In genomic region chr19:29430953-29431352, GRCm38 (mm10) we compare ENCODE assay signal across 17 mouse cellular contexts. TPM values are rescaled to one million over a fixed set of nuclear protein-coding genes. Genes with fewer than 3 reads are reported as not detected.
DNase-seq lines count a peak whose midpoint lies in the region; ATAC-seq and TF ChIP-seq lines count a peak whose summit lies in the region.
"Had no signal": no experiment of that assay in that cellular context is flagged by ENCODE, and none has a peak within 500 bp of the region (broad histone marks: within the 10 kb centered on the region; RNA-seq: fewer than 3 reads in every experiment).

No protein-coding gene starts in this region.

- H3K4me3 ChIP-seq in liver, embryonic 13.5 days (replicated peaks), result no peak overlapping the region
- H3K4me3 ChIP-seq in small intestine, adult 2 months (ENCODE audit: low read depth, low read length), result no peak overlapping the region
- H3K4me3 ChIP-seq: embryonic facial prominence, embryonic 15.5 days; heart, embryonic 15.5 days; limb, embryonic 15.5 days; midbrain, embryonic 10.5 days; neural tube, embryonic 12.5 days had no signal

- H3K9me3 ChIP-seq in liver, embryonic 13.5 days (replicated peaks), result no peaks in the 10 kb centered on the region
- H3K9me3 ChIP-seq: embryonic facial prominence, embryonic 15.5 days; heart, embryonic 15.5 days; limb, embryonic 15.5 days; midbrain, embryonic 10.5 days; neural tube, embryonic 12.5 days had no signal

- no peak overlapping the region for H3K27ac ChIP-seq in liver, embryonic 13.5 days
- peak overlapping the region; percentile 71 for H3K27ac ChIP-seq in small intestine, adult 2 months (ENCODE audit: insufficient read depth, low read depth, low read length)
- H3K27ac ChIP-seq: embryonic facial prominence, embryonic 15.5 days; heart, embryonic 15.5 days; kidney, postnatal 0 days; limb, embryonic 15.5 days; midbrain, embryonic 10.5 days; neural tube, embryonic 12.5 days had no signal

- H3K4me1 ChIP-seq in liver, embryonic 13.5 days (replicated peaks), result peaks cover 14% of the 10 kb centered on the region
- H3K4me1 ChIP-seq in small intestine, adult 2 months (ENCODE audit: control insufficient read depth, insufficient read depth, insufficient read length, low read length), result no peaks in the 10 kb centered on the region
- H3K4me1 ChIP-seq: embryonic facial prominence, embryonic 15.5 days; heart, embryonic 15.5 days; limb, embryonic 15.5 days; midbrain, embryonic 10.5 days; neural tube, embryonic 12.5 days had no signal

- peak; percentile 38 for DNase-seq in lung, postnatal 36 days
- no peak for DNase-seq in lung, postnatal 14 days
- DNase-seq in MEL-GATA-1-ER (ENCODE audit: extremely low read depth, low read depth), result peak; percentile 100
- DNase-seq in liver, embryonic 13.5 days, result no peak
- DNase-seq in urinary bladder, postnatal 10 days (ENCODE audit: low spot score), result no peak
- no peak for DNase-seq in testis, postnatal 14 days (ENCODE audit: low spot score)
- no peak for DNase-seq in embryo, embryonic 10 days (ENCODE audit: low spot score)
- DNase-seq: cerebellum, postnatal 14 days; right cerebral cortex, adult 18-20 months had no signal

- H3K36me3 ChIP-seq in liver, embryonic 13.5 days, result no peaks in the 10 kb centered on the region
- H3K36me3 ChIP-seq in small intestine, adult 2 months (ENCODE audit: control insufficient read depth, insufficient read depth, low read length), result no peaks in the 10 kb centered on the region
- H3K36me3 ChIP-seq: embryonic facial prominence, embryonic 15.5 days; heart, embryonic 15.5 days; limb, embryonic 15.5 days; midbrain, embryonic 10.5 days; neural tube, embryonic 12.5 days had no signal

- WGBS in liver, embryonic 13.5 days (ENCODE audit: insufficient replicate concordance), result 14% methylated on average over 3 of the region's 3 CpGs
- WGBS in small intestine, adult 2 months, result 66% methylated on average over 3 of the region's 3 CpGs

- peak; percentile 53; the same call in 1 of the 2 replicates for ATAC-seq in liver, embryonic 13.5 days (ENCODE audit: low read depth)
- ATAC-seq: forebrain, embryonic 14.5 days had no signal

- no peak for TF ChIP-seq CTCF in small intestine, adult 2 months (IDR thresholded peaks at IDR 0.05; ENCODE audit: extremely low read depth, insufficient read length, insufficient replicate concordance, low read depth, low read length)

- H3K27me3 ChIP-seq in liver, embryonic 13.5 days, result no peaks in the 10 kb centered on the region
- H3K27me3 ChIP-seq in small intestine, adult 2 months (ENCODE audit: control insufficient read depth, insufficient read depth, low read length), result no peaks in the 10 kb centered on the region
- H3K27me3 ChIP-seq: embryonic facial prominence, embryonic 15.5 days; heart, embryonic 15.5 days; limb, embryonic 15.5 days; neural tube, embryonic 12.5 days had no signal

- no peak overlapping the region for H3K9ac ChIP-seq in liver, embryonic 13.5 days
- H3K9ac ChIP-seq: embryonic facial prominence, embryonic 15.5 days; heart, embryonic 15.5 days; limb, embryonic 15.5 days; neural tube, embryonic 12.5 days had no signal

- no peak for TF ChIP-seq POLR2A in small intestine, adult 2 months (IDR thresholded peaks at IDR 0.05; ENCODE audit: low read depth, low read length)

- H3K4me2 ChIP-seq in liver, embryonic 13.5 days, result no peak overlapping the region; the same call in 1 of the 2 replicates
- H3K4me2 ChIP-seq: embryonic facial prominence, embryonic 15.5 days; heart, embryonic 15.5 days; limb, embryonic 15.5 days; neural tube, embryonic 12.5 days had no signal

RNA-seq across cellular contexts. Expression of gene Pdcd1lg2, which starts 20.2 kb away (rescaled TPM):
- polyA plus RNA-seq in liver, embryonic 13.5 days (2015; fragmentation: Nextera tagmentation; extraction: Ambion mirVana), result 0.06 TPM in 1 of 2 replicates, not detected in the other
- polyA plus RNA-seq in small intestine, adult 2 months (2012; rRNA removed), result 0.33 and 0.47 TPM in 2 replicates
- polyA plus RNA-seq: embryonic facial prominence, embryonic 15.5 days; forebrain, embryonic 14.5 days; heart, embryonic 15.5 days; kidney, postnatal 0 days; limb, embryonic 15.5 days; midbrain, embryonic 10.5 days; neural tube, embryonic 12.5 days had no signal

Comparison
In these comparisons a context has a peak if more than half of its experiments do, and no peak if none do; other contexts are left out.
1. DNase-seq: peak in lung, postnatal 36 days (single experiment) and MEL-GATA-1-ER (single experiment); none in lung, postnatal 14 days (single experiment), liver, embryonic 13.5 days (single experiment), urinary bladder, postnatal 10 days (single experiment), testis, postnatal 14 days (single experiment) and embryo, embryonic 10 days (single experiment).